Mouse (Mus musculus) right cerebral cortex, postnatal 25 days (tissue): ENCODE results near the gene Mrpl48.

ENCODE experiments used
- DNase-seq: peaks from one replicate; pipeline ENCODE4 v3.0.0; 2022

Gene Mrpl48

DNA sequence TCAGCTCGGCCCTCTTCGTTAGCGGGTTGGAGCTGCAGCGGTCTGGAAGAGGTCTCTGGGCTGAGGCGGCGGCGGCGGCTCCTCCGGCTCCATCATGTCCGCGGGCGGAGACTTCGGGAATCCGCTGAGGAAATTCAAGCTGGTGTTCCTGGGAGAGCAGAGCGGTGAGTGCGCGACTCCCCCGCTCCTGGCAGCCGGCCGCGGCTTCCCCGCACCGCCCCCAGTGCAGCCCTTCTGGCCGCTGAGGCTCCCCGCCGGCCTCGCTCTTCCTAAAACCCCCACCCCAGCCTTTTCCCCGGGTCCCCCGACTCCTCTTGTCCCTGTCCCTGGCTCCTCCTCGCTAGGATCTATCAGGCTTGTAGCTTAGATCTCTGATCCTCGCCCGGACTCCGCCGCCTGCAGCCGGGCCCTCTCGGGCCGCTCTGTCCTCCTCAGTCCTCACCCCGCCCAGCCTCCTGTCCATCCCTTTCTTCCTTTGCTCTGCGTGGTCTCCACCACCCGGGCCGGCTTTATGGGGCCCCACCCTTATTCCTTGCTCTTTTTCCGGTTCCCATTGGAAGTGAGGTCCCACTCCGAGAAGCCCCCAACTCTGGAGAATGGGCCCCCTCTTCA is at the start of gene Mrpl48:
TSS of gene Mrpl48 (minus strand) at position 172 of the 612 bp plus-strand sequence.
- DNase-seq: peak; percentile 67

DNA sequence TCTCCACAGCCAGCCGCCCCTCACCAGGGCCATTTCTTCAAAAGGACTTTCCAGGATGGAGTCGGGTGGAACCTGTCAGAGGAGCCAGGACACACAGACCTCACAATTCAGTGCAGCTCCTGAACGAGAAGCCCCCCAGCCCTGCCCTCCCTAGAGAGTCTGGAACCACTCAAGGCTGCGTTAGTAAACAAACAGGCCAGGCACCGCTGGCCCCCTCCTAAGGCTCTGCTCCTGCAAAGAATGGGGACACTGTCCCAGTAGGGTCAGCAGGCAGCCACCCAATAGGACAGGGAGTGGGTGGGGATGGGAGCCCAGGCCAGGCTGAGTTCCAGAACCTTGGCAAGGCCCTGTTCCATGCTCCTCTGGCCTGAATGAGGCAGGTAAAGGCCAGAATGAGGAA is 48.6 kb upstream of the Mrpl48 start:
- no peak for DNase-seq

DNA sequence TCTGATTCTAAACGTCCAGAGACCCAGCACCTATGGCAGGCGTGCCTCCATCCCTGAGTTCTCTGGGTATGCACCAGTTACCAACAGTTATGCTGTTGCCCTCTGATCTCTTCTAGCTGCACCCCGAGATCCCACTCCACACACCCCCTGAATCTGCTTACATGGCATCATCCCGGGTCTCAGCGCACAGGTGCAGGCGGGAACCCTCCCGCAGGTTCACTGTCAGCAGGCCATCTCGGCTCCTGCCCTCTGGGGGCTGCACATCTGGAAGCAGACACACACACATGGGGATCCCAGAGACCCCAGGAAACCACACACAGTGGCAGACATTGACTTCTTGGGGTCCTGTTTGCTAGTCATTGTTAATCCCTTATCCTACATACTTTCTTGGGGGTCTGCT is 46.3 kb upstream of the Mrpl48 start:
- peak; percentile 2 for DNase-seq

DNA sequence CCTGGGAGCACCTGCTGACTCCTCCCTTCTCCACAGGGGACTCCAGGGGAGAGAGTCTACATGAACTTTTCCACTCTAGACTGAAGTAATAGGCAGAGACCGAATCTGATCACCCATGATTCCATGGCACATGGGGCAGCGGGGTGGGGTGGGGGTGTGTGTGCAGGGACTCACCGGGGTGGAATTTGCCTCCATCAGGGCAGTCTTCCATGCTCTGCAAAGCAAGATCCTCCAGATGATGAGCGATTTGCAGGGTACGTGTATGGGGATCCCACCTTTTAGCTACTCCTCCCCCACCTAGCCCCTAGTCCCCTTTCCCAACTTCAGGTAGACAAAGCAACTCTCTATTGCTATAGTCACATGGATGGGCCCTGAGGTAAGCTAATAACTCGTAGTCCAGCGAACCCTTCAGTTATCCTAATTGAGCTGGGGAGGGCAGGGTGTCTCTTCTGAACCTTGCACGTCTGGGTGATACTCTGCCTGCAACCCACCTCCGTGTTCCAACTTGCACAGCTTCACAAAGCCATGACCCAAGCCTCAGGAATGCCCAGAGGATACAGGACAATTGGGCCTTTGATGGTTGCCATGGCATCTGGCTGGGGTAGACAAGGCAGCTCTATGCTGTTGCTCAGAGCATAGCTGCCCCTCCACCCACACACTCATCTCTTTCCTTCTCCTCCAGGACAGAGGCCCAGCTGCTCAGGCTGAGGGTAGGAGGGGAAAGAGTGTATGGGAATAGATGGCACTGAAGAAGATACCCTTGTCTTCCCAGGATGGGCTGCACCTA is 45.6 kb upstream of the Mrpl48 start:
- DNase-seq: peak; percentile 3

DNA sequence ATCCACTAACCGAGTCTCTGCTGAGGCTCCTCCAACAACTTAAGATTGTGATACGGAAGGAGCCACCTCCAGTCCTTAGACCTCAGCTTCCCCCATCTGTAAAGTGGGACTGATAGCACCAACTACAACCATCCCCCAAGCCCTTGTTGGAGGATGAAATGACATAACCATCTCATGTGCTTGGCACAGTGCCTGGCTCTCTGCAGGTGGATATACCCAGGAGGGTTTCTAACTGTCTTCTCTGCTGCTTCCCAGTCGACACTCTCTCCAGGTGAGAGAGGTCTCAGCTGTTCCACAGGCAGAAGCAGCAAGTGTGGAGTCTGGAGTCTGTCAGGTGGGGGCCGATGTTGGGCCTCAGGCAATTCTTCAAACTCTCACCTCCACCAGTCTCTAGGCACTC is 42.9 kb upstream of the Mrpl48 start:
- peak; percentile 26 for DNase-seq

DNA sequence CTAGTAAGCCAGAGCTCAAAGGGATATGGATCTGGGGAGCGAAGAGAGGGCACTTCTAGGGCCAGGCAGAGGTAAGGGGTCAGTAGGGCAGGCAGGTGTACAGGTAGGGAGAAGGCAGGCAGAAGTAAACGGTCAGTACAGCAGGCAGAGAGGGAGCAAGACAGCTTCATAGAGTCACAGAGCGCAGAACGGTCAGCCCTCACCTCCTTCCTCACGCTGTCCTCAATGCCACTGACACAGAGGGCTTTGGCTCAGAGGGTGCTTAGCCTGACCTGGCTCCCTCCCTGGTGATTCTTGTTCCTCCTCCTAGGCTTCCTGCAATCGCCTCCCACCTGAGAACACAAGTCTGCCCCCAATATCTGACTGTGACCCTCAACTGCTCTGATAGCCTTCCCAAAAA is 42.3 kb upstream of the Mrpl48 start:
- peak; percentile 2 for DNase-seq

DNA sequence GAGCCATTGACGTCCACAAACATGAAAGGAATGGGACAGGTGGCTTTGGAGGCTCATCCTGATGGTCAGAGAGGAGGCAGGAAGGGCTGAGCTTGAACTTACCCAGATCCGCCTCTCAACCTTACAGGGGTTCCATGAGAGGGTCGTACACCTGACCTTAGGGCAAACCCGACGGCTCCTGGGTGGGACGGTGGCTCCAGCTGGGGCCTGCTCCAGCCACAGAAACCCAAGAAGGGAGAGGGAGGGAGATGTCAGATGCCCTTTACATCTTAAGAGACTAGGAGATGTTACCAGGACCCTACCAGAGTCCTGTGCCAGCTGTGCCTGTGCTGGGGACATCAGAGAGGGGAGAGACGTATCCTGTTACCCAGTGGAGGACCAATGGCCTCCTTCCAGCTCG is 41.7 kb upstream of the Mrpl48 start:
- peak; percentile 2 for DNase-seq

DNA sequence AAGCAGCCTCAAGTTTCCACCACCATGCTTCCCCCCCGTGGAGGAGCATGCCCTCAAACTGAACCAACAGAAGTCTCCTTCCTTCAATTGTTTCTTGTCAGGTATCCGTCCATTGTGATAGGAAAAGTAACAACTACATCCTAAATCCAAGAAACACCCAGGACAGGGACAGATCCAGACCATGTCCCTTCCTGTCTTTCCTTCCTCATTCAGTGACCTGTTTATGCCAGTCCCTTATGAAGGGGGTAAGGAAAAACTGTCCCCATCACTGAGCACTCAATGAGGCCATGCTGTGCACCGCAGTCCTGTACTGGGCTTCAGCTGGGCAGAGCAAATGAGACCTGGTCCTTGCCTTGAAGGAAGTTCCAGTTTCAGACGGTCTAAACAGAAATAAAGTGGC is 41.0 kb upstream of the Mrpl48 start:
- no peak for DNase-seq

DNA sequence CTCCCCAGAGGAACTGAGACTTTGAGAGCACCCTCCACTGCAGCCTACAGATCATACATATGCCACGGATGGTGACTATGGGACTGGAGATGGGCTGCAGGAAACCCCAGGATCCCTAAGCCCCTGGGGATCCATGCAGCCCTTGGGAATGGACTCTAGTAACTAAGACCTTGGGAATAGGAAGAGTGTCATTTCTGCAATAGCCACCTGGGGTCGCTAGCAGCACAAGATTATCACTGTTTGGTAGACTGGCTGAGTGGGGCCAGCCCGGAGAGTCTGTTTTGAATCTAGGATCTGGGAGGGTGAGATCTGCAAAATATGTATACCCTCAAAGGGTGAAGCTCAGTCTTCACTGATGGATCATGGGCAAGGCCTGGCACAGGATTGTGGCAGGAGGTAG is 37.0 kb upstream of the Mrpl48 start:
- peak; percentile 44 for DNase-seq

DNA sequence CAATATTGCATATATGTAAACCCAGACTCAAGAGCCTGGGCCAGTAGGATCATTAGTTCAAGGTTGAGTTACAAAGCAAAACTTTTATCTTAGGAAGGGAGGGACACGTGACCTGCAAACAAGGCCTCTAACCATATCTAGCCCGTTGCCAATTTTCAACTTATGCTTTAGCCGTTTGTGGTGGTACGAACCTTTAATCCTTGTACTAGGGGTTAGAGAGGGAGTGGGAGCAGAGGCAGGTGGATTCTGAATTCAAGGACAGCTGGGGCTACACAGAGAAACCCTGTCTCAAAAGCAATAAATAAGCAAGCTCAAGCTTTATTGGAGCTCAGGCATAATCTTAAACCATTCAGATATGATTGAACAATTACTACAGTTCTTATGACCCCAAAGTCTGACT is 34.3 kb upstream of the Mrpl48 start:
- no peak for DNase-seq

DNA sequence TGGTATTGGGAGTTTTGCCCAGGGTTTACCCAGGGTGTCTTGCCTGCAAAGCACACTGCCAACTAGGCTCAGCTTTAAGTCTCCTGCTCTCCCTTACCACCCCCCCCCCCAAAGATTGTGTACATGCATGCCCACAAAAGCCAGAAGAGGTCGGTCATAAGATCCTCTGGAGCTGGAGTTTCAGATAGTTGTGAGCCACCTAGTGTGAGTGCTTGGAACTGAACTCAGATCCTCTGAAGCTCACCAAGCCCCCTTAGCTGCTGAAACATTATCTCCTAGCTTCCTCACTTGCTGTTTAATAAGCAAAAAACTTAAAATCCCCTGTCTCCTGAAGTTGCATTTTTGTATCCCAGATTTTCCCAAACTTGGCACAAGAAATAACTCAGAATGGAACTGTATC is 29.6 kb upstream of the Mrpl48 start:
- DNase-seq: no peak

DNA sequence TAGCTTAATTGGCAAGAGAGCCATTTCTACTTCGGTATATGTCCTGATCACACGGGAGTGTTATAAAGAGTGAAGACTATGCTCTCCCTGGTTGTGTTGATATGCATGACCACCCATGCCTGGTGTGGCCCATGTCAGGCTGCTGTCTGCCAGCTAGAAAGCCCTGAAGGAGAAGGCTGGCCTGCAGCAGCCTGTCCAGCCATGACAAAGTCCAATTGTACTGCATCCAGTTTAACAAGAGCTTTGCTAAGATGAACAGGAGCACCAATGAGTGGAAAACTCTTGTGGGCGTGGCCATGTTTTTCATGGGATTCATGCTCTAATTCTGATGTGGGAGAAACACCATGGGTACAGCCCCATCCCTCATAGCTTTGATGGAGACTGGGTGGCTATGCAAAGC is 16.4 kb upstream of the Mrpl48 start:
- DNase-seq: no peak

DNA sequence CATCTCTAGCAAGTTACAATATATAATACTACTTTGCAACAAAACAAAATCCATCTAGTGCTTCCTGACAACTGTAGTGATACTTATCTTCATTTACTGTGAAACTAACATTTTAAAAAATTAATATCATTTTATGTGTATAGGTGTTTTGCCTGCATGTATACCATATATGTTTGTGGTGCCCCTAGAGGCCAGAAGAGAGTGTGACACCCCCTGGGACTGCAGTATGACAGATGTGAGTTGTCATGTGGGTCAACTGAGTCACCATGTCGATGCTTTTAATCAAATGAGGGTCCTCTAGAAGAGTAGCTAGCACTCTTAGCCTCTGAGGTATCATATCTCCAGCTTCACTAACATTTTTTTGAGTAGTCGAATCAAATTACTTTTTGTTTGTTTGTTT is 14.2 kb upstream of the Mrpl48 start:
- DNase-seq: no peak

DNA sequence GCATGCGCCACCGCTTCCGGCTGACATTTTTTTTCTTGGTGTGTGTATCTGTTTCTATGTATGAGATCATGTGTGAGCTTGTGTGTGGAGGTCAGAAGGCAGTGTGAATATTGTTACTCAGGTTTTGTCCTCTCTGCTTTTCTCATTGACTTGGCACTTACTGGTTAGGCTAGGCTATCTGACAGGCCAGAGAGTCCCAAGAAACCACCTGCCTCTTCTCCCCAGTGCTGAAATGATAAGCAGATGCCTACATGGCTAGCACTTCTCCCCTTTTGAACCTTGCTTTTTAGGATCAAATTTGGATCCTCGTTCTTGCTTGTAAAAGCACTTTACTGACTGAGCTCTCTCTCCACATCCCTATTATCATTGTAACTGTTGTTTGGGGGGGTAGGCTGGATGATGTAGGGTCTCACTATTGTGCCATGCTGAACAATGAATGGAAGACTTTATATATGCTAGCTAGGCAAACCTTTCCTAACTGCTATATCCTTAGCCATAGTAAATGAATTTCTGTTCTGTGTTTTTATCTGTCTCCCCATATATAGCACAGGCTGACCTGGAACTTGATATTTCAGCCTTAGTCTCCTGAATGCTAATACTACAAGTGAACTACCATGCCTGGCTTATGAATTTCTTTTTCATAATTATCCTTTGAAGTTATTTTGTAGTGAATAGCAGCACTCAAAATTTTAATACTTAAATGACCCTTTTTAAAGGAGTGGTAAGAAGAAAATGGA is 8.2 kb upstream of the Mrpl48 start:
- no peak for DNase-seq

DNA sequence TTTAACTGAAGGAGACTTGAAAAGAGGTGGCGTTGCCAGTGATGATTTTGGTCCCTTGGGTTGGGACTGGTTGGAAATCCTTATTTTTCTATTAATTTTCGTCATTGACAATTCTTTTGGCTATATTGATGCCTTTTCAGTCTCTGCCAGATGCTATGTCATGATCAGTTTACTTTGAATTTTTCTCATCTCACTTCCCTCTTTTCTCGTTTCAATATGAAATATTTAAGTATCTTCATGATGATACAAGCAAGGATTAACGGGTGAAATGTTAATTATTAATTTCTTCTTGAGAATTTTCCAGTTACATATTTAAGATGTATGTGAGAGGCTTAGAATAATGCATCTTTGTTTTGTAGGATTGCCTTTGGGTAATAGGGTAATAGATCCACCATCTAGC is 809 bp upstream of the Mrpl48 start:
- no peak for DNase-seq

DNA sequence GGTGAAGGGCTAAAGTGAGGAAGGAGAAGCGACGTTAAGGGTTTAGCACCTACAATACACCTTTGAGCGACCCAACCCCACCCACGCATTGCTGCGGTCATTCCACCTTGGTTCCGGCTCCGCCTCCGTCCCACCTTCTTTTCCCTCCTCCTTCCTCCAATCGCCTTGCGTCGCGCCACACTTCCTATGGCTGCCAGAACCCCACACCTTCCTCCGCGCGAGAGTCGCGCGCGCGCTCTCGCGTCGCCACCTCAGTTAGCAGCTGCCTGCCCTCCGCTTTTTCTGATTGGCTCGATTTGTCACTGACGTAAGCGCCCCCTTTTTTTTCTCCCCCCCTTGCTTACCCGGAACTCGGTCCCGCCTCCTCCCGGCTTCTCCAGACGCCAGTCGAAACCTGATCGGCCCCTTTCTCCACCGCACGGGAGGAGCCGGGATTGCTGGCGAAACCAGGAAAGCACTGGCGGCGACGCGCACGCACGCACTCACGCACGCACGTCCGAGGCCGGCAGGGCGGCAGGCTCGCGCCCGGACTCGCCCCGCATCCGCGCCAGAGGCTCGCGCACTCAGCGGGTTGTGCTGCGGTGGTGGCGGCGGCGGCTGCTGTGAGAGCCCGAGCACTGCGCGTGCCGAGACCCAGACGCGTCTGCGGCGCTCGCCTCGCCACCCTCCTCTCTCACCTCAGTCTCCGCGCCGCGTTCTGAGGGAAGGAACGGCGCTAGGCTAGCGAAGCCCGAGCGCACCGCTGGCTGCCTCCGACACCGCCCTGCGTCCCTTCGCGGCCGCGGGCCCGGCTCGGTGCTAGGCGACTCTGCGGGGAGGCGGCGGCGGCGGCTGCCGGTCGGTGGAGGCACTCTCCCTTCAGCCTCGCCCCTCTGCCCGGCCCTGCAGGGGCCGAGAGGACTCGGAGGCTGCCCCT is 629 bp downstream of the Mrpl48 start, which contains the start of gene Rab6a:
TSS of gene Rab6a (plus strand) at position 197 of the 916 bp plus-strand sequence.
- DNase-seq: peak; percentile 98

DNA sequence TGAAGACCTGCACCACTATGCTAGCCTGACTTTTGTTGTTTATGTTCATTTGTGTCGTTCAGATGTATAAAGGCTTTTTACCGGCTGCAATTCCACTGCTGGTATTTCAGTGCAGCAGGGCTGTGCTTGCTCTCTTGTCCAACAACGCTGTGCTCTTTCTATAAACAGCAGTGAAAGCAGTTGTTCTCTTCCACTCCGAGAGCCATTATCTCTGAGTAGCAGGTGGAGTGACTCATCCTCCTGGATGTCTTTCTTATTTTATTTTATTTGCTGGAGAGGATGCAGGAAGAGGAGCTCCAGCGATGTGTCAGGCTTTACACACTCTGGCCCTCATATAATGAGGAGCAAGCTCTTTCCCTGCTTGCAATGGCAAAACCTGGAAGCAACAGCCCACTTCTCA is 7.9 kb downstream of the Mrpl48 start:
- DNase-seq: peak; percentile 42

DNA sequence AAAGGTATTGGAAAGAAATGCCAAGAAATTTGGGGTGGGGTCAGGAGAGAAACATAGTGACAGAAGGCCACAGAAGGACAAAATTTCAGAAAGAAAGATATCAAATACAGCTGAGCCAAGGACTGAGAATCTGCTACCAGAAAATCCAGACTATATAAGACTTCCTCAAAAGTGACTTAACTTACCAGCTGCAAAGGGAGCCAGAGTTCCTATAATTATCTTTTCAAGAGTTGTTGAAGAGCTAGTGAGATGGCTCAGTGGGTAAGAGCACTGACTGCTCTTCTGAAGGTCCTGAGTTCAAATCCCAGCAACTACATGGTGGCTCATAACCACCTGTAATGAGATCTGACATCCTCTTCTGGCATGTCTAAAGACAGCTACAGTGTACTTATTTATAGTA is 14.8 kb downstream of the Mrpl48 start:
- DNase-seq: no peak

DNA sequence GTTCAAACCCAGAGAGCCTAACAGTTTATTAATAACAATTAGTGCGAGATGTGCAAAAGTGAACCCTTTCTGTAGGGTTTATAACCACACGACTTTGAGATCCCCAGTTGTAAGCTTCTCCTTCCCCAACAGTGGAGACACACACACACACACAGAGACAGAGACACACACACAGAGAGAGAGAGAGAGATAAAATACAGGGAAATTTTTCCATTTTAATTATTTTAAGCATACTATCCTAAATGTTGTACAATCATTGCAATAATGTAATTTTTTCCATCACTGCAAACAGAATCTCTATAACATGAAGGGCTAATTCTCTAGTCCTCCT is 16.6 kb downstream of the Mrpl48 start:
- DNase-seq: no peak

DNA sequence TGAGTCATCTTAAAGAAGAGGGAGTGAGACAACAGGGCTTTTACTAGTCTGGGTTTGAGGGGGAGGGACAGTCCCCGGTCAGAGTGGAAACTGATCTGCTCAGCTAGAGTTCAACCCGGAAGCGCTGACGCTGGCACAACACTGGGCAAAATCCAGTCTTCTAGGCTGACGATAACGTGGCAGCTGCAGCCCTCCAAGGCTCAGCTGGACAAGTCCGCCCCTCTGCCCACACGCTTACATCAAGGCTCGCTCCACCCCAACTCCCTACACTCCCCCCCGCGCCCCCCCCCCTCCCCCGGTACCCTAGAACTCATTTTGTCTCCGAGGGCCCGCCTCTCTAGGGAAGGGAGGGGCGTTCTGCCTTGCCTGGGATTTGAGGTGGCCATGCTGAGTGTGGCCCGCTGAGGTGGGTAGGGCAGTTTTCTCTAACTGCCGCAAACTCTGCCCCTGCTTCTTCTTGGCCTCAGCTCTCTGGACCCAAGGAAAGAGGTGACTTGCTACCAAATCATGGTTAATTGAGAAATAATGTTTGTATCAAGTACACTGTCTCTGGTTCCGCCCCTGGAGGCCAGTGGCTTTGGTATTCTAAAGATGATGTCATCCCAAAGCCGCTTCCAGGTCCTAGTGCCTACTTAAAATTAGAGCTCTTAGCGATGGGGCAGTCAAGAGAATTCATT is 17.1 kb downstream of the Mrpl48 start:
- peak; percentile 82 for DNase-seq

DNA sequence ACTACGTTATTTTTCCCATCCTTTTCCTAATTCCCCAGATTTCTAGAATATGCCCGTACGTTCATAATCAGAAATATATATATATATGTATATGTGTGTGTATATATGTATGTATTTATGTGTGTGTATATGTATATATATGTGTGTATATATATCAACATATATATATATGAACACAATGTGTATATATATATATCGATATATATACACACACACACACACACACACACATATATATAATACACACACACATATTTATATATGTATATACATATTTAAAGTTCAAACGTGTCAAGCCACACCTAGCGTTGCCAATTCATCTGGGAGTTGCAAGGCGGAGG is 17.6 kb downstream of the Mrpl48 start:
- no peak for DNase-seq

DNA sequence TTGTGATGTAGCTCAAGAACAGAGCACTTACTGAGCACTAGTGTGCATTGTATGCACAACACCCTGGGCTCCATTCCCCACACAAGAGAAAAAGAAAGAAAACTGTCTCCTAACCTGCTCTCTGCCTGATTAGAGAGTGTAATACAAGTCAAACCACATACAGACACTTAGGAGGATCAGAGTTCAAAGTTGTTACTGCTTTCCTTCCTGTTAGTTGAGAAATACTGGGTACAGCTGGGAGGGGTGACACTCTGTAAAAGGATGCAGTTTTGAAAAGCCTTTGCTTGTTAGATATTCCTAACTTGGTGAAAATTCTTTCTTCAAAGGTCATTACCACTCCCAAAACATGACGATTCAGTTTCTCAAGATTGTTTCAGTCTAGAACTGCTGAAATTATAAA is 18.3 kb downstream of the Mrpl48 start:
- no peak for DNase-seq
